Mouse (Mus musculus): ENCODE measurements around the gene Rpl11.
A peak's percentile ranks its signal among the peaks of the same experiment; 100 is the strongest.
"Not testable (repeated sequence)": the region's sequence is repeated elsewhere in the genome, so short reads cannot be mapped to it uniquely, and the experiment has no call there.

Gene Rpl11

DNA sequence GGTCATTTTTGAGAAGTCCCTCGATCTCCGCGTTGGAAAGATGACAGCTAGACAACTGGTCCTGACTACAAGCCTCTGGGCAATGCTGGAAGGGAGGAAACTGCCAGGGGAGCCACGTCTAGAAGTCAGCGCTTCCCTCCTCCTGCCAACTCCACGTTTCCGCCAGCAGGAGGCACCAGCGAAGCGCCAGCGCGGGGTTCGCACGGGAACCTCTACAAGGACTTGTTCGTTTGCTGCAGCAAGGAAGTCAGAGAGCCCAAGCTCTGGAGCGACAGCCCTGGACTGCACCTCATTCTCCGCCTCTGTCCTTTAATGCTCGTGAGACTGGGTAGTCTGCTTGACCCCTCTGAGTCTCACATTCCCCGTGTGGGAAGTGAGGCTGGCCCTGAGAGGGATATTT is 16.7 kb upstream of the Rpl11 start:
- peak; percentile 60 to 70 for DNase-seq

DNA sequence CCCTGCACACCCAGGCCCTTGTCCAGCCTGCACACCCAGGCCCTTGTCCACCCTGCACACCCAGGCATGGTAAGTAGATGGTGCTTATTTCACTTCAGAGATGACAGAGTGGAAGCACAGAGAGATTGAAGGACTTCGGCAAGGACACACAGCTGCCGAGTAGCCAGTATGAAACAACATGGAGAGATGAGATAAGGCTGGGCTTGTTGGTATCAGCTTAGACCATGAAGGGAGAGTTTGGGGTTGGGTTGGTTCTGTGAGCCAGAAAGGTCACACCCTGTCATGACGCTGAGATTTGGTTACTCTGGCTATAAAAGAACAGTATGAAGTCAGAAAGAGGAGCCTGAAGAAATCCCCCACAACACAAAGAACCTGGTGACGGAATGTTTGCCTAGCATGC is 16.1 kb upstream of the Rpl11 start:
- no peak for DNase-seq

DNA sequence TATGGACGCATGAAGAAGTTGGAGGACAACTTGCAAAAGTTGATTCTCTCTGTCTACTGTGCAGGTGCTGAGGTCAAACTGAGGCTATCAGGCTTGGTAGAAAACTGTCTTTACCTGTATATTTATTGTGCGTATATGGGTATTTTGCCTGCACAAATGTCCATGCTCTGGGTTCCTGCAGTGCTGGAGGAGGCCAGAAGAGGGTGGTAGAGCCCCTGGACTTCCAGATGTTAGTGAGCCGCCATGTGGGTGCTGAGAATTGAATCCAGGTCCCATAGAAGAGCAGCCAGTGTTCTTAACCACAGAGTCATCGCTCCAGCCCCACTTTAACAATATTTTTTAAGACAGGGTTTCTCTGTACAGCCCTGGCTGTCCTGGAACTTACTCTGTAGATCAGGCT is 9.9 kb upstream of the Rpl11 start:
- DNase-seq, result no peak

DNA sequence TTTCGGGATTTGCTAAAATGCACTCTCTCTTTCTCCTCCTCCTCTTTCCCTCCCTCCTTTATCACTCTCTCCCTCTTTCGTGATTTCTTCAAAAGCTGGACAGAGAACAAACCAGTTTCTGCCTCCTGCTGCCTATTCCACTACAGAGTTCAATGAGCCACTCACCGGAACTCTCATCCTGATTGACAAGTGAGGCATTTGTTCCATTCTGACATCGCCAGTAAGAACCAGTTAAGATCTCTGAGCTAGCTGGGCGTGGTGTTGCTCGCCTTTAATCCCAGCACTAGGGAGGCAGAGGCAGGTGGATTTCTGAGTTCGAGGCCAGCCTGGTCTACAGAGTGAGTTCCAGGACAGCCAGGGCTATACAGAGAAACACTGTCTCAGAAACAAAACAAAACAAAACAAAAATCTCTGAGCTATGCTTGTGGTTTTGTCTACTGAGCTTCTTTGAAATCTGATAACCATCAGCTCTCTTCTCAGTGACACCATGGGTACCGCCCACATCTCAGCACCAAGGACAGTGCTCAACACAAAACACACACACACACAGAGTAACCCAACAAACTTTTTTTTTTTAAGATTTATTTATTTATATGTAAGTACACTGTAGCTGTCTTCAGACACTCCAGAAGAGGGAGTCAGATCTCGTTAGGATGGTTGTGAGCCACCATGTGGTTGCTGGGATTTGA is 6.7 kb upstream of the Rpl11 start:
- DNase-seq, result not testable (repeated sequence)

DNA sequence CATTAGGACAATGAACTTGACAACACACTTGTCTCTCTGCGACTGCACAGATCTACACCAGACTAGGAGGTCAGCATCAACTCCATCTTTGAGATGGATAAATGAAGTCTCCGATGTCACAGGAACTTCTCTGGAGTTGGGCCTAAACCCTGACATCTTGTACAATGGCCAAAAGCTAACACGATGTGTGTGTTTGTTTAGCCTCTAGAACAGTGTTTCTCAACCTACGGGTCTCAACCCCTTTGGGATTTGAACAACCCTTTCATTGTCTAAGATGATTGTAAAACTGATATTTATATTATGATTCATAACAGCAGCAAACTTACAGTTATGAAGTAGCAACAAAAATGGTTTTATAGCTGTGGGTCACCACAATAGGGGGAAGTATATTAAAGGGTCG is 4.7 kb upstream of the Rpl11 start:
- DNase-seq, result no peak

DNA sequence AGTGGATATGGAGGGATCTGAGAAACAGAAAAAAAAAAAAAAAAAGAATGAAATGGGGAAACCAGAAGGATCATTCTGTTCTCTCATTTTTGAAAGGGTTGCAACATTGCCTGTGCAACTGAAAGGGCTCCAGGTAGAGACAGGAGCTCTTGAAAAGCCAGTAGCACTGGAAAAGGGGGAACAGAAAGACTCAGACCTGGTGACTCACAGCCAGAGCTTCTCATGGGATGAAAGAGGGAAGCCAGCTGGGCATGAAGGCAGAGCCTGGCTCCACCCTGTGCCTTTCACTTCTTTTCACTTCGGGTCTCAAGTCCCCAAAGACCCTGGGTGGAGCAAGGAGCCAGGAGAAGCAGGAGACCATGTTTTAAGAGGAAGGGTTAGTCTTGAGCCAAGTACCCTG is 2.8 kb upstream of the Rpl11 start:
- DNase-seq, result no peak

DNA sequence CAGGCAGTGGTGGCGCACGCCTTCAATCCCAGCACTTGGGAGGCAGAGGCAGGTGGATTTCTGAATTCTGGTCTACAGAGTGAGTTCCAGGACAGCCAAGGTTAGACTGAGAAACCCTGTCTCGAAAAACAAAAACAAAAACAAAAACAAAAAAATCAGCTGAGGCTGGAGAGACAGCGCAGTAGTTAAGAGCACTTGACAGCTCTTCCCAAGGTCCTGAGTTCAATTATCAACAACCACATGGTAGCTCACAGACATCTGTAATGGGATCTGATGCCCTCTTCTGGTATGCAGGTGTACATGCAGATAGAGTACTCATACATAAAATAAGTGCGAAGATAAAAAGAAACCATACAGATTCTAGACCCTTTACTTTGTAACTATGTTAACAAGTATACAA is 615 bp upstream of the Rpl11 start:
- no peak for DNase-seq

DNA sequence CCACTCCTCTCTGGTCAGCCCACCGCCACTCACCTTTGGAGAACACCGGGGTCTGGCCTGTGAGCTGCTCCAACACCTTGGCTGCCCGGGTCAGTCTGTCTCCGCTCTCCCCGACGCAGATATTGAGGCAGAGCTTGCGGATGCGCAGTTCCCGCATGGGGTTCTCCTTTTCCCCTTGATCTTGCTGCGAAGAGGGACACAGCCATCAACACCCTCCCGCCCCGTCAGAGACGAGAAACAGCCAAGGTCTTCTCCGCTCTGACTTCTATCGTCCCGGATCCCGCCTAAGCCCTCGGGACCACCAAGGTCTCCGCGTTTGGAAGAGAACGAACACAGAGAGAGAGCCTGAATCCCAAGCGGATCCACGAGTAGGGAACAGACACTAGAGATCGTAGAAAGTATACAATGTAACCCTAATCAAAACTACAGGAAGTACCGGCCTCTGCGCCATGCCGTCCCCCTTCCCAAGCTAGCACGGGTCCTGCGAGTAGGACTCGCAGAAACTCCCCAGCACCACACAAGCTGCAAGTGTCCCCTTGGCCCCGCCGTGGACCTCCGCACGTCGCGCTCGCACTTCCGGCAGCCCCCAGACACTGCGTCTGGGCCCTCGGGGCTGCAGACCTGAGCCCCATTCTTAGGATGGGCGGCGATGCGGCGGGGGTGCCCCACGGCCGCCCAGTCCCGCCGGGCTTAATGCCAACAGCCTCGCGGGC is 538 bp downstream of the Rpl11 start:
- DNase-seq, result no peak

- DNase-seq, result no peak
These were observed 1.2 kb downstream of the Rpl11 start for GRCm38 (mm10) chr4:136052060-136052459.

GRCm38 (mm10) chr4:136050226-136050625 is 3.0 kb downstream of the Rpl11 start:
- DNase-seq, result no peak

GRCm38 (mm10) chr4:136048291-136049032 is 4.8 kb downstream of the Rpl11 start:
- DNase-seq, result no peak

GRCm38 (mm10) chr4:136047626-136048025 is 5.6 kb downstream of the Rpl11 start:
- DNase-seq, result no peak

- DNase-seq, result no peak
These were observed 6.3 kb downstream of the Rpl11 start for GRCm38 (mm10) chr4:136046888-136047287.

- DNase-seq, result no peak
These were observed 8.1 kb downstream of the Rpl11 start for GRCm38 (mm10) chr4:136045091-136045490.

DNA sequence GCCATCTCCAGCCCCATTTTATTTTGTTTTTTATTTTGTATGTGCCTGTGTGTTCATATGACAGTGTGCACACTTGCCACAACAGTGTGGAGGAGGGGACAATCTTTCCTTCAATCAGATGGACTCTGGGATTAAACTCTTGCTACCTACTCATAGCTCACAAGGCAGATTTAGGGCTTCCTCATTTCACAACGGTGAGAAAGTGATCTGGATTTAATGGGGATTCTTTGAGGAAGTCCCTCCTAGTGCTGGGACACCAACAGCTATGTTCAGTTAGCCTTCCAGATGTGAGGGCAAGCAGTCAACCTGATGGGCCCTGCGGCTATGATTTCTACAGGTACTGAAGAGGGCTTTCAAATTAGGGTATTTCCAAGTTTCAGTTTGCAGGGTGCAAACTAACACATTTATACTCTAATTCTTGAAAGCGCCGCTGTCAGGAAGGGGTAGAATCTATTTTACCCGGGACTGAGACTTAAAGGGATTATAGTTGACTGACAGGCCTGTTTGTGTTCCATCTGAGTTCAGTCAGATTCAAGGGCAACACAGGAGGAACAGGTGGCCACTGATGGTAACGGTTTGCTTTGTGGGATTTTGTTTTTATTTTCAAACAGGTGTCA is 9.3 kb downstream of the Rpl11 start:
- DNase-seq, result no peak

DNA sequence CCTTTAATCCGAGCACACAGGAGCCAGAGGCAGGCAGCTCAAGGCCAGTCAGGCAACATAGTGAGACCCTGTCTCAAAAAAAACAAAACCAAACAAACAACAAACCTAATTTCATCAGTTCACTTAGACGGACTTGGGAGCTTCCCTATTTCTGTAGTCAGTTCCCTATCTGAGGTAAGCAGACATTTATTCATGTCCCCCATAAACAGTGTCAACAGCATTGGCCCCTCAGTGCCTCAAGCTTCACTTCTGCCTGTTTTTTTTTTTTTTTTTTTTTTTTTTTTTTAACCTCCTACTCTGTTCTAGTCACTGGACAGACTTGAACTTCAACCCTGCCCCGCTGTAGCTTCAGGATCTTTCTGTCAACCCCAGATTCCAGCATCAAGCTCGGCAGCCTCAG is 18.1 kb downstream of the Rpl11 start:
- DNase-seq, result no peak

- no peak for DNase-seq
These were observed 20.0 kb downstream of the Rpl11 start for GRCm38 (mm10) chr4:136033231-136033630.

GRCm38 (mm10) chr4:136030968-136031909 is 22.0 kb downstream of the Rpl11 start:
- DNase-seq, result no peak

- DNase-seq, result no peak
These were observed 24.5 kb downstream of the Rpl11 start for GRCm38 (mm10) chr4:136028689-136029088.

DNA sequence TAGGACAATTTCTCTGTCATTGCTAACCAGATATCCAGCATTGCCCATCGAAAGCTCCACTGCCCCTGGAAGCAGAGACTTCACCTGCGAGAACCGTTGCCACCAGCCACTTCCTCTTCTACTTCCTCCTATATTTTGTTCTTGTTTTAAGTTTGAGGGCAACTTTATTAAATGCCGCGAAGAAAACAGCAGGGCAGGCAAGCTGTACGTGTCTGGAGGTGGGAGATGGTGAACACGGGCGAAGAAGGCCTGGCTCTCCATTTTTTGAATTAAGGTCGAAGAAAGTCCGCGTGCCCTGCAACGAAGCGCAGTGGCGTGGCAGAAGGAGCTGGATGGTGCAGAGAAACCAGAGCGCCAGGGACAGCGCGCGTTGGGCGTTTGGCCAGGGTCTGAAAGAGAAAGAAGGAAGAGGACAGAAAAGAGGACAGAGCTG is 25.1 kb downstream of the Rpl11 start:
- no peak for DNase-seq

DNA sequence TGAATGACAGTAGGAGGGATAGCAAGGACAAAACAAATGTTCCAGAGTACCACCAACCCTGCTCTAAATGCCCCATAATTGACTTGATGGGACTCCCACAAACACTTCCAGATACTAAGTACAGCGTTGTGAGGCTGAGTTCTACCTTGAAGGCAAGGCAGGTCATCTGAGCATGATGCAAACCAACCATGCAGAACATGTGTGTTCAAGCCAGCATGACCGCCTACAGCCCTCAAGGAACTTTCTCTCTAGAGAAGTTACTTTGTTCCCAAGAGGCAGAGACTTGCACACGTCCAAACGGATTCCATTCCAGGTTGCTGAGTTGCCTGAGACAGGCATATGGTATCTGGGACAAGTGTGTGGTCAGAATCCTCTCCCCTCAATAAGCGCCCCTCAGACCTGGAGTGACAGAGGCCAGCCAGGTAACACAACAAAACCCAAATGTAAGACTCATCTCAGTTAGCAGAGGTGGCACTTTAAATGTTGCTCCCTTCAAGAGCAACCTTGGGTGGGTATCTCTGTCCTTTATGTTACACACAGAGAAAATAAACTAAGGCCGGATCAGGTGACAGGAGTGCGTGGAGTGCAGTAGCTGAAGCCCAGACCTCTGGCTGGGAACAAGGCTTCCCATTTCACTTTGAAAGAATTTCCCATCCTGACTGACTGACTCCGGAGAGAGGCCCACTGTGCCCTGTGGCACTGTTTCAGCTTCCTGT is 25.7 kb downstream of the Rpl11 start:
- DNase-seq, result no peak

DNA sequence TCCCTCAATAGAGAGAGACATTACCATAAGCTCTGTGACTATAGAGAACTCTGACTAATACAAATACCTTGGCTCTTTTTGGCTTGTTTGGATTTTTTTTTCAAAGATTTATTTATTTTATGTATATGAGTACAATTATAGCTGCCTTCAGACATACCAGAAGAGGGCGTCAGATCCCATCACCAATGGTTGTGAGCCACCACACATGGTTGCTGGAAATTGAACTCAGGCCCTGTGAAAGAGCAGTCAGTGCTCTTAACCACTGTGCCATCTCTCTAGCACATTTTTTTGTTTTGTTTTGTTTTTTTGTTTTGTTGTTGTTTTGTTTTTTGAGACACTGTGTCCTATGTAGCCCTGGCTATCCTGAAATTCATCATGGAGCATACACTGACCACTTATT is 27.9 kb downstream of the Rpl11 start:
- DNase-seq, result no peak
